Mouse (Mus musculus) heart, postnatal 0 days (tissue): ENCODE measurements at regions not wholly inside any gene's neighbourhood (a gene's known extent, or its start where the extent isn't known, plus 50 kb on each side); places are given as distances from the start of the nearest gene placed in this dataset.
A peak's percentile ranks its signal among the peaks of the same experiment; 100 is the strongest.

Experiments
- ATAC-seq: fragments of 200-750 bp; cut with Nextera tagmentation; 2 replicates; pipeline ENCODE4 v1.8.0; 2017; ENCODE audit warnings: low read depth, moderate number of reproducible peaks, moderate library complexity; ENCODE audit not compliant: insufficient read depth
- DNase-seq: peaks from one replicate; pipeline ENCODE4 v3.0.0-alpha.2; 2016; ENCODE audit warnings: low spot score
- H3K27ac ChIP-seq: fragments of 300-500 bp; sonication (generic); 2 replicates; pipeline ENCODE4 v1.5.1; 2014; ENCODE audit warnings: low read depth, mild to moderate bottlenecking
- H3K27me3 ChIP-seq: fragments of 300-500 bp; sonication (generic); 2 replicates; pipeline ENCODE4 v1.6.1; 2014; ENCODE audit warnings: low read length, mixed read lengths; ENCODE audit not compliant: control insufficient read depth, insufficient read depth
- H3K36me3 ChIP-seq: fragments of 300-500 bp; sonication (generic); replicated peaks from 2 replicates; pipeline ENCODE4 v1.6.1; 2014; ENCODE audit warnings: low read length, mixed read lengths; ENCODE audit not compliant: control insufficient read depth, insufficient read depth
- H3K4me1 ChIP-seq: fragments of 300-500 bp; sonication (generic); 2 replicates; pipeline ENCODE4 v1.6.1; 2014; ENCODE audit warnings: antibody characterized with exemption; ENCODE audit not compliant: control insufficient read depth, insufficient read depth
- H3K4me2 ChIP-seq: fragments of 300-500 bp; sonication (generic); 2 replicates; pipeline ENCODE4 v1.6.1; 2014; ENCODE audit warnings: low read depth, mild to moderate bottlenecking, low read length, moderate library complexity
- H3K4me3 ChIP-seq: fragments of 300-500 bp; sonication (generic); 2 replicates; pipeline ENCODE4 v1.5.1; 2014; ENCODE audit warnings: low read depth, low read length
- H3K9ac ChIP-seq: fragments of 300-500 bp; sonication (generic); replicated peaks from 2 replicates; pipeline ENCODE4 v1.6.1; 2014; ENCODE audit warnings: low read depth, low read length, mixed read lengths
- H3K9me3 ChIP-seq: fragments of 300-500 bp; sonication (generic); replicated peaks from 2 replicates; pipeline ENCODE4 v1.6.1; 2016; ENCODE audit warnings: low read length; ENCODE audit not compliant: control insufficient read depth
- CTCF ChIP-seq: IDR thresholded peaks from 2 replicates; pipeline ENCODE4 v1.5.1; 2016; ENCODE audit warnings: antibody characterized with exemption, control low read depth, low read depth
- EP300 ChIP-seq: IDR thresholded peaks from 2 replicates; pipeline ENCODE4 v1.6.1; 2016; ENCODE audit warnings: antibody characterized with exemption, low read depth
- WGBS: fragments of 180-500 bp; shearing (Covaris S2); extraction: QIAGEN DNeasy Blood & Tissue Kit; methylation state at CpG from one replicate; pipeline ENCODE4 v1.1.7; 2014; 5-methylcytosine and 5-hydroxymethylcytosine counted together

DNA sequence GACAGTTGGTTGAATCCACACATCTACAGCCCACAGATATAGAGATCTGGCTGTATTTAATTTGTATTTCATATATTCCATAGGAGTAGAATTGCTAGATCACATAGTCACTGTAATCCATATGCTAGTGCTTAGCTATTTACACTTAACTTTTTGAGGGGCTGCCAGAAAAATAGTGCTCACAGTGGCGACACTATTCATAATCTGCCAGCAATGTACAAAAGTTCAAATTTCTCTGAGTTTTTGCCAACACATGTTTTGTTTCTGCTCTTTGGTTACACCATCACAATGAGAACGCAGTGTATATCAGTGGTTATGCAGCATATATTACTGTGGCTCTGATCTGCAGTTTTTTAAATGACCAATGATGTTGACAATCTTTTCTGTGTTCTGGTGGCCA is 175.2 kb downstream of the En1 start:
- DNase-seq = no peak
- TF ChIP-seq EP300 (no peak), CTCF (no peak)
- H3K4me3 ChIP-seq = no peak overlapping the region
- 78% methylated on average over 2 of the region's 2 CpGs for WGBS
- no peak overlapping the region for H3K27ac ChIP-seq
- no peaks in the 10 kb centered on the region for H3K9me3 ChIP-seq
- H3K4me1 ChIP-seq = no peaks in the 10 kb centered on the region
- H3K4me2 ChIP-seq = no peak overlapping the region
- no peak overlapping the region for H3K9ac ChIP-seq
- H3K36me3 ChIP-seq = no peaks in the 10 kb centered on the region
- ATAC-seq = no peak
- no peaks in the 10 kb centered on the region for H3K27me3 ChIP-seq

DNA sequence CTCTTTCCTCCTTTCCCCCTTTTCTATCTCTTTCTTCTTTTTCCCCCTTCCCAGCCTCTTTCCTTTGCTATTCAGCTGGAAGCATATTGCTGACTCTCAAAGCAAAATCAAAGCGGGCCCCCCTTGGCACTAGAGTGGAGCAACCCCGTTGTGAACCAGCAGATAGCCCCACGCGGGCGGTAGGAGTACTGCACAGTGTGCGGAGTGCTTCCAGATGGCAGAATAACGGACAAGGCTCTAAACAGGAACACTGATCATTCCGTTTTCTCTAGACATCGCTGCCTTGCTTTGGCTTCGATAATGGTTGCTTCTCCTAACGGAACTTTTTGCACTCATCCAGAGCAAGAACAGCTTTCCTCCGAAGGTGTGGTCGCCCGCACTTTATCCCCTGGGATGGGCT is 193.0 kb downstream of the En1 start:
- no peak for TF ChIP-seq EP300
- peak; percentile 13; the same call in 1 of the 2 replicates for TF ChIP-seq CTCF
- no peaks in the 10 kb centered on the region for H3K9me3 ChIP-seq
- H3K4me3 ChIP-seq = no peak overlapping the region
- ATAC-seq (no peak), DNase-seq (no peak)
- H3K4me1 ChIP-seq = no peaks in the 10 kb centered on the region
- no peak overlapping the region for H3K4me2 ChIP-seq
- no peaks in the 10 kb centered on the region for H3K36me3 ChIP-seq
- no peak overlapping the region for H3K27ac ChIP-seq
- no peaks in the 10 kb centered on the region for H3K27me3 ChIP-seq
- no peak overlapping the region for H3K9ac ChIP-seq
- WGBS = 55% methylated on average over 14 of the region's 14 CpGs

DNA sequence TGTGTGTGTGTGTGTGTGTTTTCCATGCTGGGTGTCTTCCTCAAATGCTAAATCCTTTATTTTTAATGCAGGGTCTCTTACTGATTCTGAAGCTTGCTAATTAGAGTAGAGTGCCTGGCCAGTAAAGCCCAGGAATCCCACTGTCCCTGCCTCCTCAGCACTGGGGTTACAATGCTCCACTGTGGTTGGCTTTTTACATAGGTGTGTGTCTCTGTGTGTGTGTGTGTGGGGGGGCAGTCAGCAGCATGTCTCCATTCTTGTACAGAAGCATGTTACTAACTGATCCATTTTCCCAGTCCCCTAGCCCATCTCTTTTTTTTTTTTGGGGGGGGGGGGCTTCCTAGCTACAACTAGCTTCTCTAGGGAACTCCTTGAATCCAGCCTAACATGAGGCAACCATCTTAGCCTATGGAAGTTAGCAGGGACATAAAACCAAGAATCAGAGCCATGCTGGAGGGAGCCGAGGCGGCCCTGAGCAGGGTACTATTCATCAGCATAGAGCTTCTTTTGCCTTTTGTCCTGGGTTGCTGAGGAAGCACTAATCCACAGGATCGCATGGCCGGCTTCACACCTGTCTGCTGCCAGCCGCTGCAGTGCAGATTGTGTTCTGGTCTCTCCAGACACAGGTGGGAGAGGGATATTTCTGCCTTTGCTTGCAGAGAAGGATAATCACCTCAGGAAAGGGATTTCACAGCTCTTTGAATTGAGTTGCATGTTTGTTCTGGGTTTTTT is 199.2 kb downstream of the En1 start:
- Histone ChIP-seq H3K4me1 (no peaks in the 10 kb centered on the region), H3K36me3 (no peaks in the 10 kb centered on the region), H3K9ac (no peak overlapping the region), H3K4me3 (no peak overlapping the region), H3K27me3 (no peaks in the 10 kb centered on the region), H3K4me2 (no peak overlapping the region), H3K27ac (no peak overlapping the region), H3K9me3 (no peaks in the 10 kb centered on the region)
- TF ChIP-seq CTCF (no peak), EP300 (no peak)
- WGBS = 52% methylated on average over 5 of the region's 5 CpGs
- DNase-seq = no peak
- no peak for ATAC-seq

DNA sequence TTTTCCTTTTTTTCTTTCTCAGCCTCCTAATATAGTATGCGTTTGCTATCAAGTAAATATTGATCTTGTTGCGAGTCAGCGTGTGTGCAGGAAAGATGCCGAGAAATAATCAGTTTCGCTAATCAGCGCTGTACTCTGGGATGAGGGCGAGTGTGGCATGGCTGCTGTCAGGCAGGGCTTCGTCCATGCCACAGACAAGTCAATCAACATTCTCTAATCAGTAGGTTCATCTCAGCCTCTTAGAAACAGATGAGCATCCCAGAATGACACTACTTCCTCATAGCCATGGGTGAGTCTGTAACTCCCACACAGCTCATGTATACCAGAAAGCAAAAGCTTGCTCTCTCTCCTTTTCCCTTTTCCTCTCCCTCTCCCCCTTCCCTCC is 199.8 kb downstream of the En1 start:
- no peak overlapping the region for H3K27ac ChIP-seq
- 72% methylated on average over 8 of the region's 8 CpGs for WGBS
- TF ChIP-seq CTCF (no peak), EP300 (no peak)
- H3K4me2 ChIP-seq = no peak overlapping the region
- no peak overlapping the region for H3K9ac ChIP-seq
- H3K27me3 ChIP-seq = no peaks in the 10 kb centered on the region
- ATAC-seq (no peak), DNase-seq (no peak)
- no peaks in the 10 kb centered on the region for H3K4me1 ChIP-seq
- no peak overlapping the region for H3K4me3 ChIP-seq
- no peaks in the 10 kb centered on the region for H3K9me3 ChIP-seq
- H3K36me3 ChIP-seq = no peaks in the 10 kb centered on the region

DNA sequence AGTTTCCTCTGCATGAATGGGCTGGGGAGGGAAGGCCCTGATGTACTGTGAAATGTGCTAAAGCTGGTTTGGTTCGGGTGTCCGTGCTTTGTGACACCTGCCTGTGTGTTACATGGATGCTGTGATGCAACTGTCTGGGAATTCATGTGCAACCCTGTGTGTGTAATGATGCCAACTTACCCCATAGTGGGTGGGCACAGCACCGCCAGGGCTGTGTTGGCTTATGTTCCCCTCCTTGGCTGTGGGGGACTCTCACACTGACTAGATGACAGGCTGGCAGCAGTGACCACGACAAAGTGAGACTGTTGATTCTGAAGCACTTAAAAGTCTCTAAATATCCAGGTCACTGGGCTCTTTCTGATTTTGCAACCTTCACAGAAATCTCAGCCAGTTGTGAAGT is 212.2 kb downstream of the En1 start:
- no peak overlapping the region for H3K4me3 ChIP-seq
- no peak overlapping the region for H3K27ac ChIP-seq
- no peaks in the 10 kb centered on the region for H3K9me3 ChIP-seq
- no peak overlapping the region for H3K4me2 ChIP-seq
- WGBS = 61% methylated on average over 4 of the region's 4 CpGs
- no peaks in the 10 kb centered on the region for H3K4me1 ChIP-seq
- H3K27me3 ChIP-seq = no peaks in the 10 kb centered on the region
- no peaks in the 10 kb centered on the region for H3K36me3 ChIP-seq
- no peak for ATAC-seq
- no peak for DNase-seq
- no peak for TF ChIP-seq CTCF
- TF ChIP-seq EP300 = no peak
- H3K9ac ChIP-seq = no peak overlapping the region

DNA sequence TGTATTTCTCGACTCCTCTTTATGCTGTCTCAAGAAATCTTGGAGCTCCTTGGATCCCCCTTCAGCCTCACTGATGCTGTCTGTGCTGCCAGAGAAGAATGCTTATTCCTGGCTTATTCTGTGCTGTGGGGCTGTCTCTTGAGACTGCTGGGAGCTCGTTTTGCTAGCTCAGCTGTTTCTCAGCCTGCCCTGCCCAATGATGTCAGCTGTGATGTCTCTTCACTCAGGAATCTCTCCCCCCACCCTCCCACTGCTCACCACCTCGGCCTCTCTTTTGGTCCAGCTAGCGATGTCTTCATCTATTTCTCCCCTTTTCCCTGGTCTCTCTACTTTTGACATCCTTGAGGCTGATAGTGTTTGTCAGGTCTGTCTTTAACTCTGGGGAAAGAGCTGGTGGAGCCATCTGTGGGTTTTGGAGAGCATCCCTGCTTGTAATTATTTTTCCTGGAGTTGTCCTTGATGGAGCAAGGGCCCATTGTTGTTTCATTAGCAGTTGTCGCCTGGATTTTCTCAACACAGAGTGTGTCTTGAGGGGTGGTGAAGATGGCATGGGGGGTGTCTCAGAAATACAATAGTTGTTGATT is 214.1 kb downstream of the En1 start:
- DNase-seq (no peak), ATAC-seq (no peak; the same call in 1 of the 2 replicates)
- H3K27ac ChIP-seq = no peak overlapping the region
- no peak overlapping the region for H3K4me2 ChIP-seq
- whole genome bisulfite sequencing = 53% methylated on average over 5 of the region's 5 CpGs
- no peaks in the 10 kb centered on the region for H3K9me3 ChIP-seq
- H3K27me3 ChIP-seq = no peaks in the 10 kb centered on the region
- no peak overlapping the region for H3K4me3 ChIP-seq
- no peak for TF ChIP-seq EP300
- TF ChIP-seq CTCF = no peak
- H3K36me3 ChIP-seq = no peaks in the 10 kb centered on the region
- no peak overlapping the region for H3K9ac ChIP-seq
- no peaks in the 10 kb centered on the region for H3K4me1 ChIP-seq
